Mouse (Mus musculus) midbrain, embryonic 13.5 days (tissue): ENCODE measurements around the gene Slc7a6. TPM values are rescaled to one million over a fixed set of nuclear protein-coding genes. Genes with fewer than 3 reads are reported as not detected.

Experiments used
- ATAC-seq: fragments of 200-750 bp; cut with Nextera tagmentation; 2 replicates; pipeline ENCODE4 v1.8.0; 2017; ENCODE audit warnings: mild to moderate bottlenecking, moderate TSS enrichment, moderate library complexity
- H3K27ac ChIP-seq: fragments of 300-500 bp; sonication (generic); 2 replicates; pipeline ENCODE4 v1.5.1; 2015; ENCODE audit warnings: inconsistent platforms, mild to moderate bottlenecking, moderate library complexity
- H3K27me3 ChIP-seq: fragments of 300-500 bp; sonication (generic); 2 replicates; pipeline ENCODE4 v1.6.1; 2015; ENCODE audit warnings: mild to moderate bottlenecking, inconsistent platforms
- H3K36me3 ChIP-seq: fragments of 300-500 bp; sonication (generic); 2 replicates; pipeline ENCODE4 v1.6.1; 2015; ENCODE audit warnings: mild to moderate bottlenecking, inconsistent platforms
- H3K4me1 ChIP-seq: fragments of 300-500 bp; sonication (generic); replicated peaks from 2 replicates; pipeline ENCODE4 v1.6.1; 2015; ENCODE audit warnings: inconsistent platforms
- H3K4me2 ChIP-seq: fragments of 300-500 bp; sonication (generic); replicated peaks from 2 replicates; pipeline ENCODE4 v1.6.1; 2015; ENCODE audit warnings: moderate library complexity, mild to moderate bottlenecking, inconsistent platforms
- H3K4me3 ChIP-seq: fragments of 300-500 bp; sonication (generic); replicated peaks from 2 replicates; pipeline ENCODE4 v1.5.1; 2015; ENCODE audit warnings: mild to moderate bottlenecking, inconsistent platforms
- H3K9ac ChIP-seq: fragments of 300-500 bp; sonication (generic); replicated peaks from 2 replicates; pipeline ENCODE4 v1.6.1; 2015; ENCODE audit warnings: mild to moderate bottlenecking, inconsistent platforms
- H3K9me3 ChIP-seq: fragments of 300-500 bp; sonication (generic); 2 replicates; pipeline ENCODE4 v1.6.1; 2016; ENCODE audit warnings: mild to moderate bottlenecking, inconsistent platforms
- WGBS: fragments of 180-500 bp; shearing (Covaris S2); methylation state at CpG from one replicate; pipeline ENCODE4 v1.1.7; 2015; 5-methylcytosine and 5-hydroxymethylcytosine counted together
- polyA plus RNA-seq: library from polyadenylated mRNA; unstranded; fragments of >200 nt; fragmentation: Nextera tagmentation; extraction: Ambion mirVana; gene quantifications from 2 replicates; pipeline ENCODE4 v1.2.1, GENCODE M21; 2015

Gene Slc7a6
- polyA plus RNA-seq, 1 experiment from 2014 or later, result 81.0 TPM

- Histone ChIP-seq H3K36me3 (no peaks in the 10 kb centered on the region; the same call in 1 of the 2 replicates), H3K4me1 (peaks cover 19% of the 10 kb centered on the region), H3K9ac (no peak overlapping the region), H3K4me2 (no peak overlapping the region), H3K27me3 (no peaks in the 10 kb centered on the region), H3K9me3 (no peaks in the 10 kb centered on the region), H3K4me3 (no peak overlapping the region), H3K27ac (no peak overlapping the region)
- WGBS, result 86% methylated on average over 6 of the region's 6 CpGs
- no peak for ATAC-seq
Observed at GRCm38 (mm10) chr8:106147868-106148565, 20.6 kb upstream of the Slc7a6 start.

- Histone ChIP-seq H3K4me1 (peaks cover 19% of the 10 kb centered on the region), H3K9me3 (no peaks in the 10 kb centered on the region), H3K4me2 (no peak overlapping the region), H3K4me3 (no peak overlapping the region), H3K27me3 (no peaks in the 10 kb centered on the region), H3K27ac (no peak overlapping the region), H3K9ac (no peak overlapping the region), H3K36me3 (no peaks in the 10 kb centered on the region; the same call in 1 of the 2 replicates)
- WGBS, result 87% methylated on average over 6 of the region's 6 CpGs
- ATAC-seq, result no peak
Observed at GRCm38 (mm10) chr8:106149025-106149424, 19.6 kb upstream of the Slc7a6 start.

- H3K27ac ChIP-seq, result peak within 1 kb of the TSS; percentile 19; the same call in 1 of the 2 replicates
- H3K9me3 ChIP-seq, result no peaks in the 10 kb centered on the region
- no peaks in the 10 kb centered on the region for H3K27me3 ChIP-seq
- H3K4me2 ChIP-seq, result peak within 1 kb of the TSS; percentile 66
- WGBS, result 3% methylated on average over 38 of the region's 38 CpGs
- peaks cover 7% of the 10 kb centered on the region for H3K36me3 ChIP-seq
- ATAC-seq, result peak; percentile 99
- H3K9ac ChIP-seq, result peak within 1 kb of the TSS; percentile 73
- H3K4me3 ChIP-seq, result peak within 1 kb of the TSS; percentile 63
- peaks cover 19% of the 10 kb centered on the region for H3K4me1 ChIP-seq
Observed at GRCm38 (mm10) chr8:106149801-106150652, 18.6 kb upstream of the Slc7a6 start, which contains the start of gene Pla2g15. Pla2g15 (plus strand) TSS chr8:106150399.

- H3K36me3 ChIP-seq, result peaks cover 8% of the 10 kb centered on the region
- H3K4me3 ChIP-seq, result peak overlapping the region; percentile 63
- H3K4me2 ChIP-seq, result peak overlapping the region; percentile 66
- 21% methylated on average over 8 of the region's 8 CpGs for WGBS
- peak overlapping the region; percentile 19; the same call in 1 of the 2 replicates for H3K27ac ChIP-seq
- H3K27me3 ChIP-seq, result no peaks in the 10 kb centered on the region
- no peaks in the 10 kb centered on the region for H3K9me3 ChIP-seq
- peak overlapping the region; percentile 73 for H3K9ac ChIP-seq
- no peak for ATAC-seq
- H3K4me1 ChIP-seq, result peaks cover 19% of the 10 kb centered on the region
Observed at GRCm38 (mm10) chr8:106150653-106151000, 18.0 kb upstream of the Slc7a6 start.

- no peak for ATAC-seq
- H3K27me3 ChIP-seq, result no peaks in the 10 kb centered on the region
- H3K9me3 ChIP-seq, result no peaks in the 10 kb centered on the region
- H3K9ac ChIP-seq, result peak overlapping the region; percentile 73
- H3K4me2 ChIP-seq, result peak overlapping the region; percentile 66
- WGBS, result 87% methylated on average over 9 of the region's 9 CpGs
- H3K36me3 ChIP-seq, result peaks cover 10% of the 10 kb centered on the region
- peak overlapping the region; percentile 63 for H3K4me3 ChIP-seq
- peaks cover 19% of the 10 kb centered on the region for H3K4me1 ChIP-seq
- H3K27ac ChIP-seq, result no peak overlapping the region
Observed at GRCm38 (mm10) chr8:106151041-106151440, 17.6 kb upstream of the Slc7a6 start.

GRCm38 (mm10) chr8:106152876-106153275 is 15.8 kb upstream of the Slc7a6 start:
- H3K4me3 ChIP-seq, result no peak overlapping the region
- peaks cover 24% of the 10 kb centered on the region for H3K36me3 ChIP-seq
- no peaks in the 10 kb centered on the region for H3K27me3 ChIP-seq
- ATAC-seq, result no peak
- no peak overlapping the region for H3K9ac ChIP-seq
- H3K9me3 ChIP-seq, result no peaks in the 10 kb centered on the region
- H3K27ac ChIP-seq, result no peak overlapping the region
- no peak overlapping the region for H3K4me2 ChIP-seq
- peaks cover 19% of the 10 kb centered on the region for H3K4me1 ChIP-seq
- 89% methylated on average over 4 of the region's 4 CpGs for WGBS

- Histone ChIP-seq H3K27me3 (no peaks in the 10 kb centered on the region), H3K9me3 (no peaks in the 10 kb centered on the region), H3K4me3 (no peak overlapping the region), H3K36me3 (peaks cover 59% of the 10 kb centered on the region), H3K9ac (no peak overlapping the region), H3K4me1 (no peaks in the 10 kb centered on the region), H3K4me2 (no peak overlapping the region), H3K27ac (no peak overlapping the region)
- WGBS, result 97% methylated on average over 1 of the region's 1 CpGs
- no peak for ATAC-seq
Observed at GRCm38 (mm10) chr8:106157419-106157818, 11.2 kb upstream of the Slc7a6 start.

GRCm38 (mm10) chr8:106158381-106158780 is 10.3 kb upstream of the Slc7a6 start:
- Histone ChIP-seq H3K4me2 (no peak overlapping the region), H3K9me3 (no peaks in the 10 kb centered on the region), H3K4me1 (no peaks in the 10 kb centered on the region), H3K9ac (no peak overlapping the region), H3K27ac (no peak overlapping the region), H3K27me3 (no peaks in the 10 kb centered on the region), H3K4me3 (no peak overlapping the region), H3K36me3 (peaks cover 69% of the 10 kb centered on the region)
- 91% methylated on average over 10 of the region's 10 CpGs for WGBS
- no peak for ATAC-seq

- Histone ChIP-seq H3K36me3 (peaks cover 76% of the 10 kb centered on the region), H3K4me2 (no peak overlapping the region), H3K4me3 (no peak overlapping the region), H3K9me3 (no peaks in the 10 kb centered on the region), H3K27ac (no peak overlapping the region), H3K9ac (no peak overlapping the region), H3K27me3 (no peaks in the 10 kb centered on the region), H3K4me1 (no peaks in the 10 kb centered on the region)
- ATAC-seq, result no peak
- 90% methylated on average over 6 of the region's 6 CpGs for WGBS
Observed at GRCm38 (mm10) chr8:106159876-106160275, 8.8 kb upstream of the Slc7a6 start.

GRCm38 (mm10) chr8:106163251-106163650 is 5.4 kb upstream of the Slc7a6 start:
- ATAC-seq, result no peak
- Histone ChIP-seq H3K27me3 (no peaks in the 10 kb centered on the region), H3K4me3 (no peak overlapping the region), H3K4me2 (no peak overlapping the region), H3K4me1 (peaks cover 8% of the 10 kb centered on the region), H3K9ac (no peak overlapping the region), H3K27ac (no peak overlapping the region), H3K36me3 (peaks cover 58% of the 10 kb centered on the region), H3K9me3 (no peaks in the 10 kb centered on the region)
- WGBS, result 93% methylated on average over 9 of the region's 9 CpGs

GRCm38 (mm10) chr8:106165460-106165859 is 3.2 kb upstream of the Slc7a6 start:
- H3K27me3 ChIP-seq, result no peaks in the 10 kb centered on the region
- no peak for ATAC-seq
- H3K27ac ChIP-seq, result no peak overlapping the region
- no peak overlapping the region for H3K4me3 ChIP-seq
- no peak overlapping the region for H3K4me2 ChIP-seq
- peaks cover 18% of the 10 kb centered on the region for H3K4me1 ChIP-seq
- no peaks in the 10 kb centered on the region for H3K9me3 ChIP-seq
- no peak overlapping the region for H3K9ac ChIP-seq
- 47% methylated on average over 4 of the region's 4 CpGs for WGBS
- peaks cover 46% of the 10 kb centered on the region for H3K36me3 ChIP-seq
